Mouse (Mus musculus) 416B (cell line): Measurements from ENCODE around the gene Gm49630.
"Not testable (repeated sequence)": the region's sequence is repeated elsewhere in the genome, so short reads cannot be mapped to it uniquely, and the experiment has no call there.

Source experiments
- DNase-seq: peaks from one replicate; pipeline ENCODE4 v3.0.0; 2011; ENCODE audit warnings: low read depth

The Gm49630 gene

DNA sequence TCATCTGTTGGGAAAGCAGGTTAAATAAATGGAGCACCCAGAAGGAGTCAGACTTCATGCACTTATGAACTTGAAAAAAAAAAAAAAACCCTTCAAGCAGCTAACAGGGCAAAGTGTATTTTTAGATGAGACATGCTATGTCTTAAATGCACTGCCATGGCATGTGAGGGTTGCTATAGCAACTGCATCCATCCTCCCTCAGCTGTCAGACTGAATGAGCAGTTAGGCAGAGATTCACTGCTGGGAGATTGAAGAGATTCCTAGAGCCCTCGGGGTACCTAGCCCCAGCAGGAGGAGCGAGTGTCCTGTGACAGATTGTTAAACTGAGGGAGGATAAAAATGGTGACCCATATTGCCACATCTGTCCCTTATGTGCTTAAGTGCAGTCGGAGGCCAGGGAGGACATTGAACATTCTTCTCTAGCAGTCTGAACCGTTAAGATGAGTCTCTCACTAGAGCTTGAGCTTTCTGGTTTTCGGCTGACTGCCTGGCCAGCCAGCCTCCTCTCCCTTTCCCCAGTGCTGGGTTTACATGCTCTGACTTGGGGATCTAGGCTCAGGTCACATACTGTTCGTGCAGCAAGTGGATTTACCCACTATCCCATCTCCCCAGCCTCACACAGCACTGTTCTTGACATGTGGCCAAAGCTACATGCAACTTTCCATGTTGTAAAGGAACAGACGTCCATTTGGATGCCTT, 5.0 kb downstream of the Gm49630 start:
- not testable (repeated sequence) for DNase-seq

DNA sequence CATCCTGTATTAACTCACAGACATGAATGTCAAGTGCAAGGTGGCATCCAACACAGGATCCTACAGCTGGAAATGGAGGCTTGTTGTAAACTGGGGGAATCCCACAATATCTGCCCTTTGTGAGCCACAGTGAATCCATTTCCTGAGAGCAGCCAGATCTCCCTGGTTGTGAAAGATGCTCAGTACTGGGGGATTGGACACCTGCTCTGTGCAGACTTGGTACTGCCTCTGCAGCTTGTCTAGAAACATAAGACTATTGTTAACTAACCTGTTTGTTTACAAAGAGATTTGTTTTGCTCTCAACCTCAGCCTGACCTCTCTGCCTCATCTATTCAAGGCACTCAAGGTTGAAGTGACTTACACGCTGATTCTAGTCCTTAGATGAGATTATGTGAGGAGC, 5.5 kb downstream of the Gm49630 start:
- DNase-seq, result not testable (repeated sequence)

DNA sequence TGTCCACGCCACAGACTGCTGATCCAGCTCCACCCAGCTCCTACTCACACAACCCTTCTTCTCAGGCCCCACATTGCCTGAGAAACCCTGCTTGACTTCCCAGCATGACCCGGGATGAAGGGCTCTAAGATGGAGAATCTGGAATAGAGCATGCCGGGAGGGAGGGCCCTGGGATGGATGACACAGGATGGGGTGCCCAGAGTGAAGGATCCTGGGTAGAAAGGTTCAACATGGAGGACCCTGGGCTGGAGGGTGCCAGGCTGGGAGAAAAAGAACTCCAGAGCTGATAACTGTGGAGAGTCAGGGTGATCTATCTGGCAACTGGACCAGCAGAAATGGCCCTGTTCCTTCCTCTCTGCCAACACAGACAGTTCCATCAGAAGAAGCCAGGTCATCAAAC, 6.2 kb downstream of the Gm49630 start:
- not testable (repeated sequence) for DNase-seq

DNA sequence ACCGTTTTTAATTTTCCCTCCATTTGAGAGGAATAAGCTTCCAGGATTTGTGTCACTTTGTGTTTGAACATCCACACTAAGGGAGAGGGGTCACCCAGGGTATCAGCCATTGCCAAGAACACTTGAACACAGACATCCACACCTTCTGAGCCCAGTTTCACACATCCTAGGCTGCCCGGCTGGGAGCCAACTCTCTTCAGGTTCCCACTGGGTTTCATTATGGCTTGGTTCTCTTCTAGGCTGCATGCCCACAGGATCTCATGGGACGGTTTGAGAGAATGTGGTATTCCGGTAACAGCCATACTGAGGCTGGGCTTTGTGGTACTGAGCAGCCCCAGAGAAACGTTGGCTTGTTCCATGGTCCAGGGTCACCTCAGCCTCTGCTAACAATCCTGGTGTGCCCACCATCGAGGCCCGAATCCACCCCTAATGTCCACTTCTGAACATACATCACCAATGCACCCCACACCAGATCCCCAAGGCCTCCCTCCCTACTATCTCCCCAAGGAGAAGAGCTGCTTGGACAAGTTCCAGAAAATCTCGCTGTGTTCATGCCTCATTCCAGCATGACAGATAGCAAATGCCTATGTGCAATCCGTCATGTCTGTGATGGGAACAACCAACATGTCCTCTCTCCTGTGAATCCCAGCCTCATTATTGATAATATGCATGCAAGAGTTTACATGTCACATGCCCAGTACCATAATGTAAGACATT, 10.9 kb downstream of the Gm49630 start:
- not testable (repeated sequence) for DNase-seq

DNA sequence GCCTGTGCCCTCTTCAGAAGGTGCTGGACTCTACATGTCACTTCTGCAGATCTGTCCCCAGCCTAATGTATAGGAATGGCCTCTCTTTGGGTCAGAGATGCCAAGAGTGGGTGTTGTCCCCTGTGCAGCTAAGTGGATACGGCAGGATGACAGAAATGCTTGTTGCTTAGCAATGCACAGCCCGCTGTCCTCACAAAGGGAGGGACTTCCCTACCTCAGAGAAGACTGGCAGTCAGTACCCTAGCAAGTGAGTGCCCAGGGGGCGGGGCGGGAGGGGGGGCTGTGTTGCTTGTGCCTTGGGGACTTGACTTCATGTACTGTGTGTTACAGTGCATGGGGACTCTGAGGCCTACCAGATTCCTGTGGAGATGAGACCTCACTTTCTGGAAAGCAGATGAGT, 12.0 kb downstream of the Gm49630 start:
- not testable (repeated sequence) for DNase-seq

DNA sequence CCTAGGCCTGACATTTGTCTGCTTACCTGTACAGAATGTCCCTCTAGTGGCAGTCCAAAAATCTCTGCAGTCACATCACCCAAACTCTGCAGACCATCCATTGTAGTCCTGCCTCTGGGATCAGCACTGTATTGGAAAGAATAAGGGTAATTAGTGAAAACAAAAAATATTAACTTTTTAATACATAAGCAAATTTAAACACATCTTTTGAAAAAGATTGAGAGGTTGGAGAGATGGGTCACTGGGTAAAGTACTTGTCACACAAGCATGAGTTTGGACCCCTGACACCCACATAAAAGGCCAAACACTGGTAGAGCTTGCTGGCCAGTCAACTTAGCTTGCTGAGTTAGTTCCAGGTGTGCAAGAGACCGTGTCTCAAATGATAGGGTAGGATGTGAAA, 19.2 kb downstream of the Gm49630 start, which contains the start of gene Ttll2:
TSS of gene Ttll2 (minus strand) at position 101 of the 400 bp plus-strand sequence.
- not testable (repeated sequence) for DNase-seq

DNA sequence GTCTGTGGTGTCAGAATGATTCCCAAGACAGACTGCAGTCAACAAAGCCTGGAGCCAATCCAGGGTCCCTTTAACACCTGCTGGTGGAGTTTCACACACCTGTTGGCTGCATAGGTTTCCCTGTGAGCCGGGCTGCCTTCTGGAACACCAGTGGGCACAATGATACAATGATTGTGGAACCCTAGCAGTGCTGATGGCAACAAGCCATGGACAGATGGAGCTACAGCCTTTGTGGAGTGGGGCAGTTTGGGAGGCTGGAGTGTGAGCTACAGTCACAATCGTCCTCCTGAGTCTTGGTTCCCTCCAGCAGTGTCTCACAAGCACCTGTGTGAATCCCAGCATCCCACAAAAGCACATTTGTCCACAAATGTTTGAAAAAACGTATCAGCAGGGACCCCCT, 23.0 kb downstream of the Gm49630 start:
- DNase-seq, result not testable (repeated sequence)

DNA sequence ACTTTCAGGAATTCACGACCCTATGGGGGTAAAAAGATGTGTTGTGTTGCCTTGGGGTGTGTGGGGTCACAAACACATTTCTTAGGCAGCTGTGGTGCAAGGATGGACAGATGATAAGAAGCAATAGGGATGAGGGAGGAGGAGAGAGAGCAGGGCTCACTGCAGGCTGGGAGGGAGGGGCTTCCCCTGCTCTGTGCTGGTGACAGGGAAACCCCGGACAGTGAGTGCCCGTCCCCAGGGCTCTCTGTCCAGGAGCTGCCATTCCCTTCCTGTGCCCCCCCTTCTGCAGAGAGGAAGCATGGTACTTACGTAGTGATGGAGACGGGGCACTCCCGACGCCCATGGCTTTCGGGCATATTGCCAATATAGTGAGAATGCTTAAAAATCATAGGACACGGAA, 34.4 kb downstream of the Gm49630 start:
- DNase-seq, result not testable (repeated sequence)

DNA sequence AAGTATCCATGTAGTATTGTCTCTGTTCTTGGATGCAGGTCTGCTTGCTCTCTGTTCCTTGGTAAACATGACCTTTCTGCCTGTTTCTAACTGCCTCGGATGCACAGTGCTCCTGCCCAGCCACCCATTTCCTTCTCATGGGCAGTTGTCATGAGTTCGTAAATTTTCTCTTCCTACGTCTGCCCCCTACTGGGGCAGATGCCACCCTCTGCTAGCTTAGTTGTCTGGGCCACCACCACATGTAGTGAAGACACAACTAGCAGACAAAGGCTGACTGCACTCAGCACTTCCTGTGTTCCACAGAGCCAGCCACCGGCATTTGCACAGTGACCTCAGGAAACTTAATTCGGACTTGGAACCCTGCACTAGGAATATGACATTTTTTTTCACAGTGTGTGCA, 39.0 kb downstream of the Gm49630 start:
- not testable (repeated sequence) for DNase-seq

DNA sequence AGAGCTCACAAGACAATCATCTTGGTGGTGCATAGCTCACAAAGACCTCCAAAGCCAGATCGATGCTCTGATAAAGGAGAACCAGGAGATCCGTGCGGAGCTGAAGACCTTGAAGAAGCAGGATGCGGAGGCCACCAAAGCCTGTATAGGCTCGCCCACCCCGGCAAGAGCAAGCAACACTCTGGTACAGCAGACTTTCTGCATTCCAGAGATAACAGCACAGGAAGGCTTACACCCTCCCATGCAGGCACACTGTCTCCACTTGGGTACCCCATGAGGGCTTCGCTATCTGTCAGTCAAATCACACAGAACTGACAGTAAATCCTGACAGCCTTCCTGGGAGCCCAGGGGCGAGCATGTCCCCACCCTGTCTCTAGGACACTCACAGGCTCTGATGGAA, 45.4 kb downstream of the Gm49630 start:
- DNase-seq, result not testable (repeated sequence)

DNA sequence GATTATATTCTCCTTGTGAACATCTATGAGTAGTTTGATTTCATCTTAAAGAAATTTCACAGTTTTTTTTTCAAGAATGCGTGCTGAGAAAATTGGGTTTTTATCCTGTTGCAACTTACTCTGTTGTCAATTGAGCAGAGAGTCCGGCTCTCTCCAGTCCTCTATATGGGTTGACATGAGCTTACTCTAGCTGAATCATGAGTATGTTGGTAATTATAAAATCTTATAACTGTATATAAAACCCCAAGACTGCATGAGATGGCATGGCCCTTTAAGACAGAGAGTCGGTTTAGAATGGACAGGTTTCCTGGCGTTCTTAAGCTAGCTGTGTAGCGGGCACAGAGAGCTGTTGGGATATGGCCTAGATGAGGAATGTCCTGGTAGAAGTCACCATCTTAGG, 47.4 kb downstream of the Gm49630 start, which contains the start of gene Tcp10a:
TSS of gene Tcp10a (plus strand) at position 301 of the 400 bp plus-strand sequence.
- DNase-seq, result not testable (repeated sequence)

DNA sequence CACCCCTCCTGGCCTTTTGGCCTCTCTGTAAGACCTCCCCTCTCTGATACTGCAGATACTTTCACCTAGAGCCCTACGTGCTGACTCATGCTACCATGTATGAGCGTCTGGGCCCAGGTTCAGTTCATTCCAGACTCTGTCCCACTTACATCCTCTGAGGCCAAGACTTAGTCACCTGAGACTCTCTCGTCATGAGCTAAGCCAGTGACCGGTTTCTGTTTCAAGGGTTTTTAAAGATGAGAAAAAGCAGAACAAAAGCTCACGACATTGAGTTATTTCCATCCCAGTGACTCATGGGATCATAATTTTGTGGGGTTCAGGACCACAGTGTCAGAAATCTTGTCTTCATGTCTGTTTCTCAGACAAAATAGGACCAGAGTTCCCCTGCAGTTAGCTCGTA, 52.0 kb downstream of the Gm49630 start:
- DNase-seq, result not testable (repeated sequence)

DNA sequence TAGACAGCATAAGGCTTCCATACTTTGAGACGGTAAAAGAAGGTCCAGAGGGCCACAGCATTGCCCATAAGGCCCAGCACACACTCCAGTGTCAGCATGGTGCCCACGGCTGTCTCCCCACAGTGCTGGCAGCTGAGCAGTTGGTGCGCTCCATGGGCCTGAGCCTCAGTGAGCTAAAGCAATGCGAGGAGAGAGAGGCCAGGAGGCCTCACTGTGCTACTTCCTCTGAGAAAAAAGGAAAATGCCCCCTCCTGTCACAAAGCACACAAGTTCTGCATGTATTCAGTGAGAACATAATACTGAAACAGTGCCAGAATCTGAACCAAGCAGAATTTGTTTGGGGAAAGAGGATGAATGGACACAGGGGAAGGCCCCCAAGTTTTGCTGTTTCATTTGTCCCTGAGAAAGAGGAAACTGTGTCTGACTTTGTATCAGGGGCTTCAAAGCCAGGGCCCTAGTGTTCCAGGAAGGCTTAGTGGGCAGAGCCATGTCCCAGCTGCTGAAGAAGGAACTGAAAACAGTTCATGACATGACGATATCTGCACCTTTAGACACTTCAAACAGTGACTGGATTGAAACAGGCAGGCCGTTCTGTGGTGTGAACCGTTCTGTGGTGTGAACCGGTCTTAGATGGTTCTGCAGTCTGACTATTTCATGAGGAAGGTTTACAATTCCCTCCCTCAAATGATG, 55.9 kb downstream of the Gm49630 start:
- not testable (repeated sequence) for DNase-seq

DNA sequence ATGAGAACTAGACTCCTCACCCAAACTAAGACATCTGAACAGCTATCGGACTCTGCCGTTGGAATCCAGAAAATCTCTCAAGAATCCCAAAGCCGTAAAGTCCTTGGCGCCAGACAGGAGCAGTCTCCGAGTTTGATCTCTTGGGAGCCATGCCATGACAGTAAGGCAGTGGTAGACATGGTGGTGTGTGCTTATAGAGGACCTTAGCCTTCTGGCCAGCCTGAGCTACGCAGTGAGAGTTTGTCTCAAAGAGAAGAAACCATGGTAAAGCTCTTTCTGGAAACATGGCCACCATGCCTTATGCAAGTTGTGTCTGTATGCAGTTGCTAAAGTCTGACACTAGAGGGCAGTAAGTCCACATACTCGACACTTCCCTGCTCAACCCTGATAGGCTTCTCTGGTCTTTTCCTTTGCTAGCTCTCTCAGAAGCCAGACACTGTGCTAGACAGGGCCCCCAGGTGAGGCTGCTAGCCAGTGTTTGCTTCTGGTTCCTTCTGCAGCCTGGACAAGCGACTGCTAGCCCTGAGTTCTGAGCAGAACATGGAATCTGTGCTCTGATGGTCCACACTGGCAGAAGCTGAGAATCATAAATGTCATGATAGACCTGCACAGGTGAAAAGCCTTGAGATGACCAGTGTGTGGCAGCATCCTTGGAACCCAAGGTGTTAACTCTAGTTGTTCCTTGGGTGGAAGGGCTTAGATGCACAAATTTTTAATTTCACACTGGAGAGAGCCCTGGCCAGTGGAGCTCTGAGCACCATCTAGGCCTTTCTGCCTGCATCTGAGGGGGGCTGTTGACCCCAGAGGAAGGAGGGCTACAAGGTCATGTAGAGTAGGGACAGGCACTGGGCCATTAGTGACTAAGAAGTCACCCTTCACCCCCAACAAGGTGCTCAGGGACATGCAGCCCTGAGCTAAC, 65.2 kb downstream of the Gm49630 start:
- DNase-seq, result not testable (repeated sequence)
